Mouse (Mus musculus) B cell, adult 67 days (primary cell): ENCODE data around the gene Sgpp1. TPM values are rescaled to one million over a fixed set of nuclear protein-coding genes. Genes with fewer than 3 reads are reported as not detected.

Source experiments
- total RNA-seq, 2 experiments: library from RNA; stranded (reverse); gene quantifications; 4 replicates each; pipeline ENCODE4 v1.2.4; 2023

Gene Sgpp1
- 10 to 100 TPM; 33.2 to 36.4 TPM for total RNA-seq

DNA sequence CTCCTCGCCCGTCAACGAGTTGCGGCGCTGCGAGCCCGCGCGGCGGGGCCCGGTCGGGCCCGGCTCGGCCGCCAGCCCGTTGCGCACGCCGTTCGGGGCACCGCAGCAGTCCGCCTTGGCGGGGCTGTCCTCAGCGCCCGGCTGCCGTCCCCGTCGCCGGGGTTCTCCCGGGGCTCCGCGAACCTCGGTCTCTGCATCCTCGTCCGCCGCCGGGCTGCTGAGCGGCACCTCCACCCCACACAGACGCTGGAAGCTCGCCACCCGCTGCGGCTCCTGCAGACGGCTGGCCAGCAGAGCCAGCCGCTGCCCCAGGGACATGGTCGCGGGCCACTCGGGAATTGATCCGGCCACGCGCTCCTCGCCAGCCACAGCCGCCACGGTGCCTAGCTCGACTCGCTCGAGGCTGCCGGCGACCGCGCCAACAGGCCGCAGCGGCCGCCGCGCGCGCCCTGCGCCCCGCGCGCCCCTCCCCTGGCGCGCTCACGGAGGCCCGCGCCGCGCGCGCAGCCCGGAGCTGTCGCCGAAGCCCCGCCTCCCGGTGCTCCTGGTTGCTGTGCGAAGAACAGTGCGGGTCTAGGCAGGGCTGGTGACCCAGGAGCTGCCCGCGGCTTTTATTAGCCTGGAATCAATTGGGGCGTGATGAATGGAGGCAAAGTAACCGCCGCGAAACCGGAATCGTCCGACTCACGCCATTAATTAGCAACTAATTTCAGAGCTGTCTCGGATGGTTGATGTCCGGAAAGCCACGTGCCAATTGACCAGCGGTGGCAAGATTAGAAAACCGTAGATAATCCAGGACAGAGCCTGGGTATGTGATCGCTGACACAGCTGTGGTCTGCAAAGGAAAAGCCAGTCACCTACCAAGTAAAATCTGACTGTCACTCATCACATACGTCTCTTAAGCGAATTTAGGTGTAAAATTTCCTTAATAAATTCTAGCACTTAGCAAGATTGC, at the start of gene Sgpp1:
Gene Sgpp1, minus strand, starts transcription at position 484 of the 955 bp plus-strand sequence.

DNA sequence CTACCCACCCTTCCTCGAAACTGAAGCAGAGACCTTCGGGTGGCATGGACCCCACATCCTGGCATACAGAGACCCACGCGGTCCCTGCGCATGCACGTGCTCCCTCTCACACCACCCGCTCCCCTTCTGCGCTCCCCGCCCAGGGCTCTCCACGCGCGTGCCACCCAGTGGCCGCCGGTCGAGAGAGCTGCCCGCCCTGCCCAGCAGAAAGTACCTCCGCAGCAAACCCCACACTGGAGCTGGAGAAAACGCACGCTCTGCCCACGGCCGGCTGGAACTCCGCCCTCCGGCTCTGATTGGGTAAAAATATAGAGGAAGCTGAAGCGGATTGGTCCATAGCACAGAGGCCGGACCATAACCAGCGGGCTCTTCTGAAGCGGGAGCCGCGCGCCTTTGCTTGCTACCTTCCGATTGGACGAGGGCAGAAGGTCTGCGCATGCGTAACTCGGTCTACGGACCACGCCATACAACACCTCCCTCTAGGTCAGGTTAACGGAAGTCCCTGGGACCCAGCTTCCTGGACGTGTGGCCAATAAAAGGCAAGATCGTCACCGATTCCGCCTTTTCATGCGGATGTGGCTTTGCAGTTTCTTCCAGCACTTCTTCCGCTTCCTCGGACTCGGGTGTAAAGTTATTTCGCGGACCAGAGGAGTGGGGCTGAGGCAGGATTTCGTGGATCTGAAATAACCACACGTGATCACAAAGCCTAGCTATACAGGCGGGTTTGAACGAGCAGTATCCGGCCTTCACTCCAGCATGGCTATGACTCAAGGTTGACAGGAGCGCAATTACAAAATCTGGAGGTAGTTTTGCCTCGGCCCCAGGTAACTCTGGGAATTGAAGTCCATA, 66.0 kb downstream of the Sgpp1 start, which contains the start of gene Wdr89:
Gene Wdr89, minus strand, starts transcription at position 280 of the 849 bp plus-strand sequence.

Other genes with a start within 250 kb of the Sgpp1 start
- 10 to 100 TPM; 59.4 to 62.0 TPM for gene Ppp2r5e, start 139.5 kb downstream of the Sgpp1 start, total RNA-seq
- 1 to 10 TPM; 4.1 to 6.9 TPM for gene Wdr89, start 66.2 kb downstream of the Sgpp1 start, total RNA-seq
- gene Syne2, start 82.4 kb upstream of the Sgpp1 start, total RNA-seq, result 10 to 100 TPM; 27.9 to 28.1 TPM